Mouse (Mus musculus) liver, embryonic 18 days (tissue): ENCODE results near the gene Etv3. TPM values are rescaled to one million over a fixed set of nuclear protein-coding genes. Genes with fewer than 3 reads are reported as not detected.

Experiments used
- polyA plus RNA-seq: library from polyadenylated mRNA; depleted of rRNA; stranded (reverse); fragments of >200 nt; gene quantifications from 2 replicates; pipeline ENCODE4 v1.2.3, GENCODE M21; 2012; rRNA removed

Gene Etv3
- 3.2 TPM in 2 replicates for polyA plus RNA-seq

DNA sequence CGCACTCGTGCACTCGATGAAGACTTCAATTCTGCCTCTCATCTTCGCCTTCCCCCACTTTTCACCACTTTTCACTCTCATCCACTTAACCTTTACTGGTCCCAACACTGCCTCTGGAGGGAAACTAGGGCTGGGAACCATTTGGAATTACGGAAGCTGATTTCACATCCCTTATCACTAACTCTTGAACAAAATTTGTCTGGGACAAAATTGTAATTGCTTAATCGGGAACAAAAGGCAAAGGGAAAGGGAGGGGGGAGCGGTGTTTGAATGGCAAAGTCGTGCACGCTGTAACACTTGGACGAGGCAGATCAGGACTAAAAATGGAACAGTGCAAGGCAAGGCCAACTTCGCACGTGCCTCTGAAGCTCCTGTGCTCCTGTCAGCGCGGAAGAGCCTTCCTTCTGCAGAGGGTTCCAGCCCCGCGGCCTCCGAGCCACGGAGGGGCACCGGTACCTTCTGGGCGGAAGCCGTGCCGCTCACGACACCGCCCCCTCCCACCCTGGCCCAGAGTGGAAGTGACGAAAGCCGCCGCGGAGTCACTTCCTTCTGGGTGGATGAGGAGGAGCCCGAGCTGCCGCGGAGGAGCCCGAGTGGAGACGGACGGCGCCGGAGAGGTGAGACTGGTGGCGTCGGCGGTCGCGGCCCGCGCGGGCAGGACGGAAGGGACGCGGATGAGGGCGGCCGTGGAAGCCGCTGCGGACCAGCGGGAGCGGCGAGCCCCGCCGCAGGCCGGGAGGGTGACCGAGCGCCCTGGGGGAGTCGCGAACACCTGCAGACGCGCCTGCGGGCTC is at the start of gene Etv3:
Gene Etv3, plus strand, starts transcription at position 365 of the 794 bp plus-strand sequence.

Other genes with a start within 250 kb of the Etv3 start
- 99.9 and 101 TPM in 2 replicates for gene Cd5l, start 167.5 kb upstream of the Etv3 start, polyA plus RNA-seq
- 0.82 and 1.1 TPM in 2 replicates for gene Fcrl1, start 149.0 kb upstream of the Etv3 start, polyA plus RNA-seq
- not detected in 2 replicates for gene Fcrl5, start 89.6 kb upstream of the Etv3 start, polyA plus RNA-seq
- gene Arhgef11, start 92.2 kb downstream of the Etv3 start, polyA plus RNA-seq: 4.7 and 5.3 TPM in 2 replicates
- gene Lrrc71, start 223.2 kb downstream of the Etv3 start, polyA plus RNA-seq: 0.10 and 0.13 TPM in 2 replicates